Mouse (Mus musculus) thymus, adult 2 months (tissue): ENCODE measurements around the gene Ppm1h.

Experiments
- CTCF ChIP-seq: fragments of 200-500 bp; IDR thresholded peaks from 2 replicates; pipeline ENCODE4 v1.5.1; 2012; ENCODE audit warnings: mild to moderate bottlenecking, control low read depth, low read length, moderate library complexity, borderline replicate concordance; ENCODE audit not compliant: control insufficient read depth, poor library complexity, insufficient read depth; ENCODE audit errors: extremely low read depth
- POLR2A ChIP-seq: fragments of 200-500 bp; IDR thresholded peaks from 2 replicates; pipeline ENCODE4 v1.6.1; 2012; ENCODE audit warnings: mild to moderate bottlenecking, low read length, control low read depth, moderate library complexity; ENCODE audit not compliant: control insufficient read depth, poor library complexity, insufficient read depth; ENCODE audit errors: extremely low read depth

- TF ChIP-seq POLR2A (no peak), CTCF (no peak)
Observed at GRCm38 (mm10) chr10:122705457-122705856, 26.9 kb downstream of the Ppm1h start.
